Mouse (Mus musculus) cerebellum, postnatal 4 days (tissue): ENCODE measurements around the gene Pcyt1a.

Source experiments
- DNase-seq, 2 experiments: peaks; one replicate each; pipeline ENCODE4 v3.0.0; 2022; ENCODE audit warnings: low spot score in 2 of 2, mixed read lengths in 1 of 2

The Pcyt1a gene

GRCm38 (mm10) chr16:32509066-32509942, 78.6 kb downstream of the Pcyt1a start:
- DNase-seq = peak in 1 of 2 experiments; percentile 73

GRCm38 (mm10) chr16:32510399-32511337, 79.9 kb downstream of the Pcyt1a start:
- no peak for DNase-seq

- no peak for DNase-seq
Observed at GRCm38 (mm10) chr16:32511338-32511734, 80.6 kb downstream of the Pcyt1a start.

GRCm38 (mm10) chr16:32511827-32512490, 81.2 kb downstream of the Pcyt1a start:
- DNase-seq = no peak

DNA sequence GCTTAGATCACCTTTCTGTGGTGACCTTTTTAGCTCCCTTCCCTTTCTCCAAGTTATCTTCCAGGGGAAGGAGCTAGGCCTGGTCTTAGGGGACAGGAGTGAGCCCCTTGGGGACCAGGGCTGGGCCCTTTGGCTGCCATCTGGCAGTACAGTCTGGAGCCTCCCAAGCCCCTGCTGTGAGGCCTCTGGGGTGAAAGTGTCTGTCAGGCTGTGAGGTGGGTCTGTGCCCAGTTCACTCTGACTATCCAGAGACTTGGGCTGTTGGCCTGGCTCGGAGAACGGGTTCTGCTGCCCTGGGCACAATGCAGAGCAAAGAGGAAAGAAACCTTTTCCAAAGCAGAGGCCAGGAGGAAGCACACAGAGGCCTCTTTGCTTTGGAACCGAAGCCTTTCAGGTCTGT, 82.2 kb downstream of the Pcyt1a start:
- no peak for DNase-seq

DNA sequence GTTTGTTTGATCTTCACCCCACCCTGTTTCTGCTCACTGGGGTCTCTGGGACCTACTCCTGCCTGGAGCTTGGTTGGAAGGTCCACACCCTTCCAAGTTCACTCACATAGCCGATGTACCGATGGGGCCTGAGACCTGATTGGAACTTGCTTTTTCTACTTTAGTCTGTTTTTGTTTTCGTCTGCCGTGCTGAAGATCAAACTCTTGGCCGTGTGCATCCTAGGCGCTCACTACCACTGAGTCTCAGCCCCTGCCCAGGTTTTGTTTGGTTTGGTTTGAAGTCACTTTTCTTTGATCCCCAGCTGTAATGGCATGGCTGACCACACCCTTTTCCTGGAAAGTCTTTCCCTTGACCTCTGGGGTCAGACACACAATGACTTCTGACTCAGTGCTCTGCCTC, 82.7 kb downstream of the Pcyt1a start:
- DNase-seq = no peak

DNA sequence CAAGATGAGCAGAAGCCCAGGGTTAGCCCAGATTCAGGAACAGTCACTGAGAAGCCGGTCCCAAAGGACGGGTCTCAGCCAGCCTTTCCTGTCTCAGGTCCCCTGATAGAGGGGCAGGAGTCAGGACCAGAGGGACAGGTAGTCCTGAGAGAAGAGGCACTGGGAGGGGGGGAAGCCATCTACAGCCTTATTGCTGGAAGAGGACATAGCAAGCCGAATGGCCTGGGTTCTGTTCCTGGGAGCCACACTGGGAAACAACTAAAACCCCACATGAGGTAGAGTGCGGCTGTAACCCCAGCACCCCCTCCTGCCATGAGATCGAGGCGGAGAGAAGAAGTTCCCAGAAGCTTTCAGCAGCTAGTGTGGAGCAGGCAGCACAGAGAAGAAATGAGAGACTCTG, 83.2 kb downstream of the Pcyt1a start:
- DNase-seq = no peak

GRCm38 (mm10) chr16:32516006-32516962, 85.6 kb downstream of the Pcyt1a start:
- peak in 1 of 2 experiments; percentile 33 for DNase-seq

DNA sequence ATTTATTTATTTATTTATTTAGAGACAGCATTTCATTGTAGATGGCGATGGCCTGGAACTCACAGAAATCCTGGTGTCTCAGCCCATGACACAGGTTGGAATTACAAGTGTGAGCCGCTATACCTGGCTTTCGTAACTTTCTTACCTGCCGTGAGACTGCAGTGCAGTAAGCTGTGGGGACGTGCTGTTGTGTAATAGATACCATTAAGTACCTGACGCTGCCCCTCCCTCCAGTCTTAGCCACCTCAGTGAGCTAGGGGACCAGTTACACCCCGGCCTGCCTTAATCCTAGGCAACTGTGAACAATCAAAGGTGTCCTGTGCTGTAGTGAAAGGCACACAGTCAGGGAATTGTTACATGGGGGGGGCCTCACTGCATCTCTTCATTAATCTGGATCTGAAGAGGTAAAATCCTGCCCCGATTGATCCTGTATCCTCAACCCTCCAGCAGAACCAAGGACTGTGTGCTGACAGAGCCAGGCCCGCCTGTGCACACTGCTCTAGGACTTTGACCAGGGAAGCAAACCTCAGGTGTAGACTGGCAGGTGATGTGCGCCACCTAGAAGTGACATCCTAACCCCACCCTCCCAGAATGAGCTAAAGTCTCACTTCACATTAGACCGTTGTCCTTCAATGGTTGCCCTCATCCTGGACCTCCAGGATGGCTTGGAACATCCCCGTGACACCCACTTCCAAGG, 87.2 kb downstream of the Pcyt1a start:
- no peak for DNase-seq

- DNase-seq = no peak
Observed at GRCm38 (mm10) chr16:32519656-32520371, 89.1 kb downstream of the Pcyt1a start.

GRCm38 (mm10) chr16:32520372-32520748, 89.6 kb downstream of the Pcyt1a start:
- no peak for DNase-seq

GRCm38 (mm10) chr16:32522578-32523194, 92.0 kb downstream of the Pcyt1a start:
- DNase-seq = no peak

GRCm38 (mm10) chr16:32523462-32524243, 92.9 kb downstream of the Pcyt1a start:
- peak in 1 of 2 experiments; percentile 46 for DNase-seq

DNA sequence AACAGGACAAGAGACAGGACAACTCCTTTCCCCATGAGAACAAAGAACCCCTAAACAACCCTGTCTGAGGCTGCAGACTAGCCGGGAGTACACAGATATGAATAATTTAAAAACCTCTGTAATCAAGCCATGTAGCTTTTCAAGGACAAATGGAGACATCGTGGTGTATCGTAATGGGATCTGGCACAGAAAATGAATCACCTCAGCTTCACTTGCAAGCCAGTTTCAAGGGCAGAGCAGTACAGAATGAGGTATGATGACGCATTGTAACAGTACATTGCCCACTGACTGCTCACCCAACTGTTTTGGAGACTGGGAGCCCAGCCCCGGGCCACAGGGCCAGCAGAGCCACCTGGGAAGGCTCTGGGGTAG, 93.5 kb downstream of the Pcyt1a start:
- no peak for DNase-seq
